18 mouse cellular contexts compared by ENCODE assay signal in the genomic region with DNA sequence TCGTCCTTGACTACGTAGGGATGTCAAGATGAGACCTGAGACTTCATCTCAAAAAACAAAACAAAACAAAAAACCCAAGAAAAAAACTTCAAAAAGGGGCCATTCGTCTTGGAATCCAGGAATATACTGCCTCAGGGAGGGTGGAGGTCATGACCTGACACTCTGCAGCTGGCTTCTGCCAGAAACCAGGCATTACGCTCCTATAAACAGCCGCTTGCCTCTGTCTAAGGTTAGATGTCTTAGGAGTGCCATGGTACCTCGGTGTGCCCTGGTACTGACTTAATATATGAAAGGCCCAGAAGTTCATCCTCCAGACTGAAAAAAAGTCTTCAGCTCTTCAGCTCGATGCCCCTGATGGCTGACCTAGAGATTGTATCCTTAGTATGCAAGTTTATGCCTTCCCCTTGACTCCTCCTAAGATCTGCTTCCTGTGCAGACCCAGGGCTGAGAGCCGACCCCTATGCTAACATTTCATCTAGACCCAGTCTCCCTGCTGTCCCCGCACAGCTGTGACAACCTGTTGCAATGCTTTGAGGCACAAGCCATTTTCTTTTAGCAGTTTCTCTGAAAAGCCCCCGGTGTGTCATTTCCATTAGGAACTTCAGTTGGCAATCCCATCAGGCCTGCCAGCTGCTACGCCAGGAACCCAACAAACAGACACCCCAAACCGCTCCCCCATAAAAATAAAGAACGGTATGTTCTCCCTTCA.
DNase-seq lines count a peak whose midpoint lies in the region.
"Had no signal": no experiment of that assay in that cellular context is flagged by ENCODE, and none has a peak within 500 bp of the region (broad histone marks: within the 10 kb centered on the region; RNA-seq: fewer than 3 reads in every experiment).

No protein-coding gene starts in this region.

- H3K4me3 ChIP-seq in heart, embryonic 10.5 days = no peak overlapping the region
- H3K4me3 ChIP-seq in forebrain, embryonic 10.5 days = no peak overlapping the region
- H3K4me3 ChIP-seq: embryonic facial prominence, embryonic 15.5 days; erythroblast, embryonic 14.5 days; forebrain, embryonic 15.5 days; heart, embryonic 15.5 days; hindbrain, embryonic 13.5 days had no signal

- H3K27me3 ChIP-seq in heart, embryonic 10.5 days (ENCODE audit: insufficient read depth, poor library complexity, severe bottlenecking) = no peaks in the 10 kb centered on the region
- no peaks in the 10 kb centered on the region for H3K27me3 ChIP-seq in forebrain, embryonic 10.5 days (ENCODE audit: poor library complexity, severe bottlenecking)
- H3K27me3 ChIP-seq: embryonic facial prominence, embryonic 15.5 days; forebrain, embryonic 15.5 days; heart, embryonic 15.5 days had no signal

- WGBS in heart, embryonic 10.5 days = 68% methylated on average over 13 of the region's 13 CpGs
- 74% methylated on average over 13 of the region's 13 CpGs for WGBS in forebrain, embryonic 10.5 days

- no peaks in the 10 kb centered on the region for H3K36me3 ChIP-seq in heart, embryonic 10.5 days
- no peaks in the 10 kb centered on the region for H3K36me3 ChIP-seq in forebrain, embryonic 10.5 days (replicated peaks)
- H3K36me3 ChIP-seq: embryonic facial prominence, embryonic 15.5 days; forebrain, embryonic 15.5 days; heart, embryonic 15.5 days; hindbrain, embryonic 13.5 days had no signal

- peaks cover 3% of the 10 kb centered on the region; the same call in 1 of the 2 replicates for H3K4me1 ChIP-seq in heart, embryonic 10.5 days
- peaks cover 14% of the 10 kb centered on the region for H3K4me1 ChIP-seq in forebrain, embryonic 10.5 days
- H3K4me1 ChIP-seq: forebrain, embryonic 15.5 days; heart, embryonic 15.5 days had no signal

- intact Hi-C loops in left cerebral cortex, postnatal 4 days (cut with DNase I) = loop anchor here (10.0 kb wide), 1 partner anchor 91 kb away; a partner anchor contains a TSS

- 0 out of 2 replicates have a peak overlapping the region, but pooled peaks have one; percentile 6 for H3K27ac ChIP-seq in heart, embryonic 10.5 days
- H3K27ac ChIP-seq in forebrain, embryonic 10.5 days = no peak overlapping the region
- H3K27ac ChIP-seq: embryonic facial prominence, embryonic 15.5 days; forebrain, embryonic 15.5 days; heart, embryonic 15.5 days; hindbrain, embryonic 13.5 days had no signal

- DNase-seq in heart, embryonic 10.5 days (ENCODE audit: low spot score) = peak; percentile 54
- no peak for DNase-seq in heart, adult 18-20 months
- DNase-seq in left cerebral cortex, postnatal 4 days = peak; percentile 48
- DNase-seq in left cerebral cortex, adult 8-10 months (ENCODE audit: low spot score in 2 of 2) = no peak
- peak; percentile 50 for DNase-seq in embryo, embryonic 10.5 days (ENCODE audit: low spot score)
- DNase-seq in forebrain, embryonic 10.5 days (ENCODE audit: extremely low spot score, low spot score) = no peak
- DNase-seq: adrenal gland, adult 2 months; adrenal gland, postnatal 25 days; cerebellum, adult 18-20 months; cerebellum, adult 9-11 months; gastrocnemius, postnatal 36 days; heart, adult 11 months; heart, postnatal 14 days had no signal

- no peaks in the 10 kb centered on the region for H3K9me3 ChIP-seq in heart, embryonic 10.5 days
- H3K9me3 ChIP-seq in forebrain, embryonic 10.5 days = no peaks in the 10 kb centered on the region
- H3K9me3 ChIP-seq: embryonic facial prominence, embryonic 15.5 days; forebrain, embryonic 15.5 days; heart, embryonic 15.5 days; hindbrain, embryonic 13.5 days had no signal

Comparison
In these comparisons a context has a peak if more than half of its experiments do, and no peak if none do; other contexts are left out.
1. DNase-seq: peak in heart, embryonic 10.5 days (single experiment), left cerebral cortex, postnatal 4 days (single experiment) and embryo, embryonic 10.5 days (single experiment); none in heart, adult 18-20 months (0 of 2), left cerebral cortex, adult 8-10 months (0 of 2) and forebrain, embryonic 10.5 days (single experiment).